Comparison of ENCODE assay signal across 7 mouse cellular contexts in the genomic region with DNA sequence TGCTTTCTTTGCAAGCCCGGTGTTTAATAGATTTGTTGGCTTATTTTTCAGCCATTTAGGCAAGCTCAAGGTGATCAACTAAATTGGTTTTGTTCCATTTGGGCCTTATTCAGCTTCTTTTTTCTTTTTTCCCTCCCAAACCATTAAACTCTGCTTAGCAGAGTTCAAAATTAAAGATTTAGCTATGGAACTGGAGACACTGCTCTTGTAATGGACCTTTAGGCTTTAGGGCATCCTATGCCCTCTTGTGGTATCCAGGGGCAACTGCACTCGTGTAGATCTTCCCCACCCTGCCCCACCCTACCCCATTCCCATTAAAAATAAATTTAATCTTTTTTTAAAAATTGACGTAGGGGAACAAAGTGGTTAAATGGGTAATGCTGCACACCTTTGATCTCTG. TPM values are rescaled to one million over a fixed set of nuclear protein-coding genes. Genes with fewer than 3 reads are reported as not detected.
DNase-seq lines count a peak whose midpoint lies in the region; ATAC-seq and TF ChIP-seq lines count a peak whose summit lies in the region.

No protein-coding gene starts in this region.

- no peak for TF ChIP-seq POLR2A in ES-Bruce4 (IDR thresholded peaks at IDR 0.05; ENCODE audit: insufficient read depth, low read length)

- TF ChIP-seq EP300 in ES-Bruce4 (IDR thresholded peaks at IDR 0.05; ENCODE audit: insufficient read depth, low read depth, low read length): no peak

- ATAC-seq in embryonic facial prominence, embryonic 14.5 days (ENCODE audit: low read depth): no peak
- no peak for ATAC-seq in hindbrain, embryonic 12.5 days (ENCODE audit: low FRiP score)
- ATAC-seq in liver, embryonic 13.5 days (ENCODE audit: low read depth): no peak

- H3K4me3 ChIP-seq in ES-Bruce4 (ENCODE audit: low read depth, low read length): no peak overlapping the region
- peak overlapping the region; percentile 91 for H3K4me3 ChIP-seq in embryonic facial prominence, embryonic 14.5 days (ENCODE audit: low read depth, low read length)
- no peak overlapping the region for H3K4me3 ChIP-seq in hindbrain, embryonic 12.5 days
- H3K4me3 ChIP-seq in liver, embryonic 13.5 days (replicated peaks): peak overlapping the region; percentile 98

- H3K27me3 ChIP-seq in ES-Bruce4 (ENCODE audit: control insufficient read depth, insufficient read depth, low read length, poor library complexity, severe bottlenecking): no peaks in the 10 kb centered on the region
- no peaks in the 10 kb centered on the region for H3K27me3 ChIP-seq in embryonic facial prominence, embryonic 14.5 days (replicated peaks; ENCODE audit: control insufficient read depth, insufficient read depth, low read length)
- no peaks in the 10 kb centered on the region for H3K27me3 ChIP-seq in hindbrain, embryonic 12.5 days
- 0 out of 2 replicates have a peak, but pooled peaks cover under 1% of the 10 kb centered on the region for H3K27me3 ChIP-seq in liver, embryonic 13.5 days

- 0 out of 2 replicates have a peak overlapping the region, but pooled peaks have one; percentile 30 for H3K9ac ChIP-seq in ES-Bruce4 (ENCODE audit: low read depth, poor library complexity, severe bottlenecking)
- no peak overlapping the region for H3K9ac ChIP-seq in embryonic facial prominence, embryonic 14.5 days (ENCODE audit: low read depth, low read length)
- no peak overlapping the region for H3K9ac ChIP-seq in hindbrain, embryonic 12.5 days
- peak overlapping the region; percentile 99 for H3K9ac ChIP-seq in liver, embryonic 13.5 days

- H3K9me3 ChIP-seq in ES-Bruce4 (replicated peaks; ENCODE audit: control insufficient read depth, insufficient read depth, low read length, poor library complexity, severe bottlenecking): no peaks in the 10 kb centered on the region
- no peaks in the 10 kb centered on the region for H3K9me3 ChIP-seq in embryonic facial prominence, embryonic 14.5 days (ENCODE audit: control insufficient read depth, low read length)
- H3K9me3 ChIP-seq in hindbrain, embryonic 12.5 days (replicated peaks): no peaks in the 10 kb centered on the region
- no peaks in the 10 kb centered on the region for H3K9me3 ChIP-seq in liver, embryonic 13.5 days (replicated peaks)

- H3K27ac ChIP-seq in ES-Bruce4 (ENCODE audit: insufficient read depth, low read length): no peak overlapping the region
- H3K27ac ChIP-seq in embryonic facial prominence, embryonic 14.5 days (replicated peaks; ENCODE audit: low read depth, low read length): no peak overlapping the region
- no peak overlapping the region for H3K27ac ChIP-seq in hindbrain, embryonic 12.5 days
- H3K27ac ChIP-seq in liver, embryonic 13.5 days: peak overlapping the region; percentile 95

- H3K36me3 ChIP-seq in ES-Bruce4 (ENCODE audit: control insufficient read depth, insufficient read depth, low read length, poor library complexity, severe bottlenecking): peaks cover 12% of the 10 kb centered on the region
- H3K36me3 ChIP-seq in embryonic facial prominence, embryonic 14.5 days (ENCODE audit: control insufficient read depth, insufficient read depth, low read length): peaks cover 21% of the 10 kb centered on the region
- peaks cover 14% of the 10 kb centered on the region for H3K36me3 ChIP-seq in hindbrain, embryonic 12.5 days
- peaks cover 31% of the 10 kb centered on the region for H3K36me3 ChIP-seq in liver, embryonic 13.5 days

- DNase-seq in A20 (ENCODE audit: low read depth, low spot score): peak; percentile 56
- peak; percentile 43 for DNase-seq in embryonic facial prominence, embryonic 14.5 days (ENCODE audit: low spot score)
- no peak for DNase-seq in liver, embryonic 13.5 days
- peak; percentile 75 for DNase-seq in retina, embryonic 14.5 days (ENCODE audit: low spot score)
- no peak for DNase-seq in right cerebral cortex, postnatal 36 days (ENCODE audit: low spot score in 2 of 2)

- no peaks in the 10 kb centered on the region for H3K4me1 ChIP-seq in ES-Bruce4 (ENCODE audit: control insufficient read depth, insufficient read depth, low read length)
- H3K4me1 ChIP-seq in embryonic facial prominence, embryonic 14.5 days (ENCODE audit: control insufficient read depth, insufficient read depth, low read length): peaks cover 10% of the 10 kb centered on the region
- peaks cover 26% of the 10 kb centered on the region for H3K4me1 ChIP-seq in hindbrain, embryonic 12.5 days
- H3K4me1 ChIP-seq in liver, embryonic 13.5 days (replicated peaks): peaks cover 42% of the 10 kb centered on the region

- peak overlapping the region; percentile 54 for H3K4me2 ChIP-seq in embryonic facial prominence, embryonic 14.5 days (ENCODE audit: low read depth, low read length)
- peak overlapping the region; percentile 73 for H3K4me2 ChIP-seq in hindbrain, embryonic 12.5 days (replicated peaks)
- peak overlapping the region; percentile 86 for H3K4me2 ChIP-seq in liver, embryonic 13.5 days

- peak; percentile 20 for TF ChIP-seq CTCF in ES-Bruce4 (IDR thresholded peaks at IDR 0.05; ENCODE audit: low read depth, low read length)

- WGBS in embryonic facial prominence, embryonic 14.5 days: 52% methylated on average over 3 of the region's 3 CpGs
- 59% methylated on average over 3 of the region's 3 CpGs for WGBS in hindbrain, embryonic 12.5 days
- 50% methylated on average over 3 of the region's 3 CpGs for WGBS in liver, embryonic 13.5 days (ENCODE audit: insufficient replicate concordance)

RNA-seq across cellular contexts. Expression of gene BC049762, which starts 2.5 kb away (rescaled TPM):
- polyA plus RNA-seq in ES-Bruce4 (2011; ENCODE audit: insufficient read depth, insufficient read length, low read depth, missing spikeins): not detected in 2 replicates
- 0.33 and 0.48 TPM in 2 replicates for polyA plus RNA-seq in embryonic facial prominence, embryonic 14.5 days (2014; fragmentation: Nextera tagmentation; extraction: Ambion mirVana)
- 0.25 TPM in 1 of 2 replicates, not detected in the other for polyA plus RNA-seq in hindbrain, embryonic 12.5 days (2016; fragmentation: Nextera tagmentation; extraction: Ambion mirVana)
- 0.59 TPM in 2 replicates for polyA plus RNA-seq in liver, embryonic 13.5 days (2015; fragmentation: Nextera tagmentation; extraction: Ambion mirVana)

RNA-seq across cellular contexts. Expression of gene Clk4, which starts 3.8 kb away (rescaled TPM):
- 68.9 and 72.9 TPM in 2 replicates for polyA plus RNA-seq in ES-Bruce4 (2011; ENCODE audit: insufficient read depth, insufficient read length, low read depth, missing spikeins)
- polyA plus RNA-seq in embryonic facial prominence, embryonic 14.5 days (2014; fragmentation: Nextera tagmentation; extraction: Ambion mirVana): 111 and 126 TPM in 2 replicates
- 150 and 161 TPM in 2 replicates for polyA plus RNA-seq in hindbrain, embryonic 12.5 days (2016; fragmentation: Nextera tagmentation; extraction: Ambion mirVana)
- 51.0 and 62.9 TPM in 2 replicates for polyA plus RNA-seq in liver, embryonic 13.5 days (2015; fragmentation: Nextera tagmentation; extraction: Ambion mirVana)

RNA-seq across cellular contexts. Expression of gene Col23a1, which starts 24.4 kb away (rescaled TPM):
- 0.55 and 0.76 TPM in 2 replicates for polyA plus RNA-seq in ES-Bruce4 (2011; ENCODE audit: insufficient read depth, insufficient read length, low read depth, missing spikeins)
- 20.1 and 20.2 TPM in 2 replicates for polyA plus RNA-seq in embryonic facial prominence, embryonic 14.5 days (2014; fragmentation: Nextera tagmentation; extraction: Ambion mirVana)
- polyA plus RNA-seq in hindbrain, embryonic 12.5 days (2016; fragmentation: Nextera tagmentation; extraction: Ambion mirVana): 15.9 and 17.1 TPM in 2 replicates
- 0.30 and 0.37 TPM in 2 replicates for polyA plus RNA-seq in liver, embryonic 13.5 days (2015; fragmentation: Nextera tagmentation; extraction: Ambion mirVana)

RNA-seq across cellular contexts. Expression of gene Gm12569, which starts 45.1 kb away (rescaled TPM):
- 3.2 and 4.1 TPM in 2 replicates for polyA plus RNA-seq in ES-Bruce4 (2011; ENCODE audit: insufficient read depth, insufficient read length, low read depth, missing spikeins)
- not detected in 2 replicates for polyA plus RNA-seq in embryonic facial prominence, embryonic 14.5 days (2014; fragmentation: Nextera tagmentation; extraction: Ambion mirVana)
- polyA plus RNA-seq in hindbrain, embryonic 12.5 days (2016; fragmentation: Nextera tagmentation; extraction: Ambion mirVana): not detected in 2 replicates
- not detected in 2 replicates for polyA plus RNA-seq in liver, embryonic 13.5 days (2015; fragmentation: Nextera tagmentation; extraction: Ambion mirVana)

Comparison
In these comparisons a context has a peak if more than half of its experiments do, and no peak if none do; other contexts are left out.
1. DNase-seq: peak in A20 (single experiment), embryonic facial prominence, embryonic 14.5 days (single experiment) and retina, embryonic 14.5 days (single experiment); none in liver, embryonic 13.5 days (single experiment) and right cerebral cortex, postnatal 36 days (0 of 2).
2. H3K4me3 ChIP-seq: peak in embryonic facial prominence, embryonic 14.5 days (single experiment) and liver, embryonic 13.5 days (single experiment); none in ES-Bruce4 (single experiment) and hindbrain, embryonic 12.5 days (single experiment).
3. H3K9ac ChIP-seq: peak in ES-Bruce4 (single experiment) and liver, embryonic 13.5 days (single experiment); none in embryonic facial prominence, embryonic 14.5 days (single experiment) and hindbrain, embryonic 12.5 days (single experiment).
4. Peak in every context shown above with its lines, with median percentiles within 50 percentile points of each other: H3K4me2 ChIP-seq.